In genomic region chr4:40774279-40775259, GRCm38 (mm10) we compare ENCODE assay signal across 7 mouse cellular contexts. TPM values are rescaled to one million over a fixed set of nuclear protein-coding genes. Genes with fewer than 3 reads are reported as not detected.
DNase-seq lines count a peak whose midpoint lies in the region; ATAC-seq and TF ChIP-seq lines count a peak whose summit lies in the region.

No protein-coding gene starts in this region.

- intact Hi-C loops in gastrocnemius, postnatal 14 days (cut with DNase I; ENCODE audit: low total_unique reads), result no loop called here

- DNase-seq in adrenal gland, adult (ENCODE audit: inconsistent age in 2 of 2, low spot score in 1 of 2), result peak; percentile 77 to 91
- DNase-seq in gastrocnemius, postnatal 14 days, result peak; percentile 80
- DNase-seq in limb, embryonic 11.5 days (ENCODE audit: low spot score), result peak; percentile 92
- peak; percentile 74 to 76 for DNase-seq in spleen, adult 2 months (ENCODE audit: low read depth in 1 of 2, low spot score in 2 of 2)

- no peak overlapping the region; the same call in 1 of the 2 replicates for H3K4me3 ChIP-seq in limb, embryonic 11.5 days (ENCODE audit: low read depth, low read length)
- H3K4me3 ChIP-seq in midbrain, embryonic 13.5 days (replicated peaks), result no peak overlapping the region
- no peak overlapping the region; the same call in 1 of the 2 replicates for H3K4me3 ChIP-seq in spleen, adult 2 months (ENCODE audit: extremely low read depth, insufficient read depth, insufficient read length)

- peaks cover 8% of the 10 kb centered on the region; the same call in 1 of the 2 replicates for H3K4me1 ChIP-seq in limb, embryonic 11.5 days (ENCODE audit: control insufficient read depth, insufficient read depth, low read length)
- H3K4me1 ChIP-seq in midbrain, embryonic 13.5 days (replicated peaks), result peaks cover 13% of the 10 kb centered on the region
- H3K4me1 ChIP-seq in spleen, adult 2 months (ENCODE audit: control insufficient read depth, insufficient read depth, insufficient read length), result peaks cover 3% of the 10 kb centered on the region; the same call in 1 of the 2 replicates

- TF ChIP-seq CTCF in spleen, adult 2 months (IDR thresholded peaks at IDR 0.05; ENCODE audit: extremely low read depth, insufficient read depth, insufficient read length, insufficient replicate concordance), result peak; percentile 87; the same call in 1 of the 2 replicates

- peak; percentile 74 for ATAC-seq in common myeloid progenitor, adult 5-6 weeks (replicated peaks; ENCODE audit: low read depth, poor library complexity, severe bottlenecking)
- peak; percentile 66 for ATAC-seq in inflammation-experienced regulatory T-cells, adult 6 months
- ATAC-seq in limb, embryonic 11.5 days (ENCODE audit: insufficient number of reproducible peaks, low FRiP score, low TSS enrichment, low read depth), result peak; percentile 56
- peak; percentile 65 for ATAC-seq in midbrain, embryonic 13.5 days

- WGBS in limb, embryonic 11.5 days, result 12% methylated on average over 12 of the region's 12 CpGs
- 18% methylated on average over 12 of the region's 12 CpGs for WGBS in midbrain, embryonic 13.5 days
- 21% methylated on average over 12 of the region's 12 CpGs for WGBS in spleen, adult 2 months

- 0 out of 2 replicates have a peak overlapping the region, but pooled peaks have one; percentile 3 for H3K9ac ChIP-seq in limb, embryonic 11.5 days (ENCODE audit: low read length)
- peak overlapping the region; percentile 28; the same call in 1 of the 2 replicates for H3K9ac ChIP-seq in midbrain, embryonic 13.5 days (replicated peaks)

- no peaks in the 10 kb centered on the region for H3K36me3 ChIP-seq in limb, embryonic 11.5 days (ENCODE audit: control insufficient read depth, insufficient read depth, low read length)
- H3K36me3 ChIP-seq in midbrain, embryonic 13.5 days, result no peaks in the 10 kb centered on the region
- no peaks in the 10 kb centered on the region for H3K36me3 ChIP-seq in spleen, adult 2 months (ENCODE audit: control insufficient read depth, insufficient read depth, low read length)

- TF ChIP-seq POLR2A in spleen, adult 2 months (IDR thresholded peaks at IDR 0.05; ENCODE audit: low read depth, low read length), result no peak

- H3K4me2 ChIP-seq in limb, embryonic 11.5 days (ENCODE audit: low read depth, severe bottlenecking), result peak overlapping the region; percentile 45
- H3K4me2 ChIP-seq in midbrain, embryonic 13.5 days (replicated peaks), result peak overlapping the region; percentile 36

- no peaks in the 10 kb centered on the region for H3K27me3 ChIP-seq in limb, embryonic 11.5 days (ENCODE audit: control insufficient read depth, insufficient read depth, low read length)
- H3K27me3 ChIP-seq in midbrain, embryonic 13.5 days, result peaks cover 3% of the 10 kb centered on the region; the same call in 1 of the 2 replicates
- no peaks in the 10 kb centered on the region for H3K27me3 ChIP-seq in spleen, adult 2 months (ENCODE audit: control insufficient read depth, insufficient read depth, low read length)

- peak overlapping the region; percentile 16; the same call in 1 of the 2 replicates for H3K27ac ChIP-seq in limb, embryonic 11.5 days (replicated peaks; ENCODE audit: low read depth, low read length)
- H3K27ac ChIP-seq in midbrain, embryonic 13.5 days, result no peak overlapping the region
- H3K27ac ChIP-seq in spleen, adult 2 months (ENCODE audit: insufficient read depth, low read length), result no peak overlapping the region

- no peaks in the 10 kb centered on the region for H3K9me3 ChIP-seq in limb, embryonic 11.5 days (ENCODE audit: control insufficient read depth, low read length)
- no peaks in the 10 kb centered on the region for H3K9me3 ChIP-seq in midbrain, embryonic 13.5 days

RNA-seq across cellular contexts. Expression of gene Smu1, which starts 16.8 kb away (rescaled TPM):
- 126 and 132 TPM in 2 replicates for total RNA-seq in common myeloid progenitor, adult 5-6 weeks (2017)
- 10 to 100 TPM; 28.8 to 29.4 TPM for total RNA-seq in gastrocnemius, postnatal 14 days (2021)
- polyA plus RNA-seq in inflammation-experienced regulatory T-cells, adult 6 months (2017; shearing (Covaris generic)), result 100 to 1,000 TPM; 131 to 146 (median 133) TPM
- 183 and 185 TPM in 2 replicates for polyA plus RNA-seq in limb, embryonic 11.5 days (2014; fragmentation: Nextera tagmentation; extraction: Ambion mirVana)
- 144 and 149 TPM in 2 replicates for polyA plus RNA-seq in midbrain, embryonic 13.5 days (2015; fragmentation: Nextera tagmentation; extraction: Ambion mirVana)
- 9.2 and 11.8 TPM in 2 replicates for polyA plus RNA-seq in spleen, adult 2 months (2012; rRNA removed)

RNA-seq across cellular contexts. Expression of gene Dnaja1, which starts 52.6 kb away (rescaled TPM):
- total RNA-seq in common myeloid progenitor, adult 5-6 weeks (2017), result 377 and 448 TPM in 2 replicates
- total RNA-seq in gastrocnemius, postnatal 14 days (2021), result 10 to 100 TPM; 43.2 to 59.6 TPM
- polyA plus RNA-seq in inflammation-experienced regulatory T-cells, adult 6 months (2017; shearing (Covaris generic)), result 100 to 1,000 TPM; 482 to 526 (median 512) TPM
- 583 and 614 TPM in 2 replicates for polyA plus RNA-seq in limb, embryonic 11.5 days (2014; fragmentation: Nextera tagmentation; extraction: Ambion mirVana)
- 760 and 762 TPM in 2 replicates for polyA plus RNA-seq in midbrain, embryonic 13.5 days (2015; fragmentation: Nextera tagmentation; extraction: Ambion mirVana)
- polyA plus RNA-seq in spleen, adult 2 months (2012; rRNA removed), result 2.3 and 4.1 TPM in 2 replicates

Comparison
In these comparisons a context has a peak if more than half of its experiments do, and no peak if none do; other contexts are left out.
1. RNA of gene Smu1, which starts 16.8 kb away (polyA plus RNA-seq): 183 to 185 TPM in limb, embryonic 11.5 days, 144 to 149 TPM in midbrain, embryonic 13.5 days and 131 to 146 TPM in inflammation-experienced regulatory T-cells, adult 6 months; 9.2 to 11.8 TPM in spleen, adult 2 months; every median in the first group is over 10 times any median in the second.
2. RNA of gene Dnaja1, which starts 52.6 kb away (polyA plus RNA-seq): 760 to 762 TPM in midbrain, embryonic 13.5 days, 583 to 614 TPM in limb, embryonic 11.5 days and 482 to 526 TPM in inflammation-experienced regulatory T-cells, adult 6 months; 2.3 to 4.1 TPM in spleen, adult 2 months; every median in the first group is over 10 times any median in the second.
3. Peak in every context shown above with its lines, with median percentiles within 50 percentile points of each other: DNase-seq and ATAC-seq.